Mouse (Mus musculus) bone marrow, adult 2 months (tissue): ENCODE results near the gene Apom.

Source experiments
- CTCF ChIP-seq: fragments of 200-500 bp; IDR thresholded peaks from 2 replicates; pipeline ENCODE4 v1.5.1; 2011; ENCODE audit warnings: low read length, control low read depth; ENCODE audit not compliant: control insufficient read depth, insufficient read depth
- POLR2A ChIP-seq: fragments of 200-500 bp; IDR thresholded peaks from 2 replicates; pipeline ENCODE4 v1.6.1; 2011; ENCODE audit warnings: low read depth, mild to moderate bottlenecking, control low read depth, low read length, borderline replicate concordance; ENCODE audit not compliant: control insufficient read depth

DNA sequence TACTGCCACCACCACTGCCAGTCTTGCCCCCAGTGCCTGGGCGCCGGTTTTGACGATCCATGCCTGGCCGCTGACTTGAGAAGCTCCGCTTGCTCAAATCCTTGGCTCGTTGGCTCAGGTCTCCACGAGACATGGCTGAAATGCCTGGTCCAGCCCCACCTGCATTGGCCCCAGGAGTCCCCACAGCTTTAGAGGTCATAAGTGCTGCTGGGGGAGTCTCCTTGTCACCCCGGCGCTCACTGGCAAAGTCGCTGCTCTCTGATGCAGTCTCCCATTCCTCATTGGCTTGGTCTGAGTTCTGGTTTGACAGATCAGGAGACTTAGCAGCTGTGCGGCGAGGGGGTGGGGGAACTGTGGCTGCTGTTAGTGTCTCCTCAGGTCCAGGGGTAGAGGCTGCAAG, 23.6 kb upstream of the Apom start:
- TF ChIP-seq CTCF, result no peak
- no peak for TF ChIP-seq POLR2A
